Mouse (Mus musculus) limb, embryonic 12.5 days (tissue): Measurements from ENCODE around the gene Odc1. TPM values are rescaled to one million over a fixed set of nuclear protein-coding genes. Genes with fewer than 3 reads are reported as not detected.

Experiments used
- ATAC-seq: fragments of 200-750 bp; cut with Nextera tagmentation; 2 replicates; pipeline ENCODE4 v1.8.0; 2017; ENCODE audit warnings: low read depth, moderate TSS enrichment; ENCODE audit not compliant: insufficient number of reproducible peaks, insufficient read depth, low FRiP score, low TSS enrichment
- H3K27ac ChIP-seq: fragments of 300-500 bp; sonication (generic); 2 replicates; pipeline ENCODE4 v1.5.1; 2016; ENCODE audit warnings: mild to moderate bottlenecking, moderate library complexity
- H3K27me3 ChIP-seq: fragments of 300-500 bp; sonication (generic); 2 replicates; pipeline ENCODE4 v1.6.1; 2016; ENCODE audit warnings: mild to moderate bottlenecking, moderate library complexity
- H3K36me3 ChIP-seq: fragments of 300-500 bp; sonication (generic); 2 replicates; pipeline ENCODE4 v1.6.1; 2016; ENCODE audit warnings: mild to moderate bottlenecking, moderate library complexity
- H3K4me1 ChIP-seq: fragments of 300-500 bp; sonication (generic); replicated peaks from 2 replicates; pipeline ENCODE4 v1.6.1; 2016
- H3K4me2 ChIP-seq: fragments of 300-500 bp; sonication (generic); 2 replicates; pipeline ENCODE4 v1.6.1; 2016; ENCODE audit warnings: mild to moderate bottlenecking, moderate library complexity
- H3K4me3 ChIP-seq: fragments of 300-500 bp; sonication (generic); replicated peaks from 2 replicates; pipeline ENCODE4 v1.5.1; 2016; ENCODE audit warnings: mild to moderate bottlenecking
- H3K9ac ChIP-seq: fragments of 300-500 bp; sonication (generic); replicated peaks from 2 replicates; pipeline ENCODE4 v1.6.1; 2016; ENCODE audit warnings: mild to moderate bottlenecking, moderate library complexity
- H3K9me3 ChIP-seq: fragments of 300-500 bp; sonication (generic); 2 replicates; pipeline ENCODE4 v1.6.1; 2016; ENCODE audit warnings: mild to moderate bottlenecking, moderate library complexity
- WGBS: fragments of 180-500 bp; shearing (Covaris S2); methylation state at CpG from one replicate; pipeline ENCODE4 v1.1.7; 2016; 5-methylcytosine and 5-hydroxymethylcytosine counted together
- polyA plus RNA-seq: library from polyadenylated mRNA; unstranded; fragments of >200 nt; fragmentation: Nextera tagmentation; extraction: Ambion mirVana; gene quantifications from 2 replicates; pipeline ENCODE4 v1.2.1, GENCODE M21; 2016

The Odc1 gene
- polyA plus RNA-seq, 1 experiment from 2014 or later, result 254 TPM

- no peak for ATAC-seq
- Histone ChIP-seq H3K9me3 (no peaks in the 10 kb centered on the region), H3K4me2 (no peak overlapping the region), H3K27ac (no peak overlapping the region), H3K4me1 (no peaks in the 10 kb centered on the region; the same call in 1 of the 2 replicates), H3K4me3 (no peak overlapping the region), H3K27me3 (no peaks in the 10 kb centered on the region), H3K36me3 (no peaks in the 10 kb centered on the region), H3K9ac (no peak overlapping the region)
- WGBS, result 76% methylated on average over 1 of the region's 1 CpGs
Measured at GRCm38 (mm10) chr12:17566046-17566408, 21.4 kb downstream of the Odc1 start.

- no peak for ATAC-seq
- H3K9ac ChIP-seq, result no peak overlapping the region
- no peaks in the 10 kb centered on the region for H3K27me3 ChIP-seq
- H3K4me3 ChIP-seq, result no peak overlapping the region
- no peaks in the 10 kb centered on the region for H3K36me3 ChIP-seq
- no peaks in the 10 kb centered on the region; the same call in 1 of the 2 replicates for H3K4me1 ChIP-seq
- no peak overlapping the region for H3K27ac ChIP-seq
- no peak overlapping the region for H3K4me2 ChIP-seq
- no peaks in the 10 kb centered on the region for H3K9me3 ChIP-seq
- 87% methylated on average over 10 of the region's 10 CpGs for WGBS
Measured at GRCm38 (mm10) chr12:17568564-17568963, 24.0 kb downstream of the Odc1 start.

GRCm38 (mm10) chr12:17574591-17574990, 30.0 kb downstream of the Odc1 start:
- no peak overlapping the region for H3K27ac ChIP-seq
- WGBS, result 90% methylated on average over 4 of the region's 4 CpGs

GRCm38 (mm10) chr12:17575156-17575910, 30.7 kb downstream of the Odc1 start:
- Histone ChIP-seq H3K4me2 (no peak overlapping the region), H3K9ac (no peak overlapping the region), H3K36me3 (no peaks in the 10 kb centered on the region), H3K27ac (no peak overlapping the region), H3K4me3 (no peak overlapping the region), H3K4me1 (peaks cover 9% of the 10 kb centered on the region; the same call in 1 of the 2 replicates), H3K9me3 (no peaks in the 10 kb centered on the region), H3K27me3 (no peaks in the 10 kb centered on the region)
- WGBS, result 51% methylated on average over 5 of the region's 5 CpGs
- ATAC-seq, result no peak

More at GRCm38 (mm10) chr12:17574591-17574990, 30.0 kb downstream of the Odc1 start:
- no peaks in the 10 kb centered on the region for H3K36me3 ChIP-seq
- no peaks in the 10 kb centered on the region for H3K9me3 ChIP-seq
- peaks cover 9% of the 10 kb centered on the region; the same call in 1 of the 2 replicates for H3K4me1 ChIP-seq
- H3K4me3 ChIP-seq, result no peak overlapping the region
- H3K27me3 ChIP-seq, result no peaks in the 10 kb centered on the region
- no peak overlapping the region for H3K4me2 ChIP-seq
- no peak for ATAC-seq
- H3K9ac ChIP-seq, result no peak overlapping the region

- Histone ChIP-seq H3K4me1 (peaks cover 9% of the 10 kb centered on the region; the same call in 1 of the 2 replicates), H3K9me3 (no peaks in the 10 kb centered on the region), H3K9ac (no peak overlapping the region), H3K27ac (no peak overlapping the region), H3K4me3 (no peak overlapping the region), H3K36me3 (no peaks in the 10 kb centered on the region), H3K27me3 (no peaks in the 10 kb centered on the region), H3K4me2 (no peak overlapping the region)
- WGBS, result 15% methylated on average over 6 of the region's 6 CpGs
- no peak for ATAC-seq
Measured at GRCm38 (mm10) chr12:17576041-17576440, 31.4 kb downstream of the Odc1 start.

GRCm38 (mm10) chr12:17578601-17579000, 34.0 kb downstream of the Odc1 start:
- no peak for ATAC-seq

GRCm38 (mm10) chr12:17581001-17581400, 36.4 kb downstream of the Odc1 start:
- H3K36me3 ChIP-seq, result no peaks in the 10 kb centered on the region
- no peak overlapping the region for H3K4me3 ChIP-seq
- 64% methylated on average over 6 of the region's 6 CpGs for WGBS

More at GRCm38 (mm10) chr12:17578601-17579000, 34.0 kb downstream of the Odc1 start:
- Histone ChIP-seq H3K4me2 (no peak overlapping the region), H3K36me3 (no peaks in the 10 kb centered on the region), H3K4me1 (peaks cover 9% of the 10 kb centered on the region; the same call in 1 of the 2 replicates), H3K4me3 (no peak overlapping the region), H3K27ac (no peak overlapping the region), H3K9ac (no peak overlapping the region), H3K27me3 (no peaks in the 10 kb centered on the region), H3K9me3 (no peaks in the 10 kb centered on the region)
- 34% methylated on average over 4 of the region's 4 CpGs for WGBS

GRCm38 (mm10) chr12:17582406-17582805, 37.8 kb downstream of the Odc1 start:
- H3K9ac ChIP-seq, result no peak overlapping the region
- H3K36me3 ChIP-seq, result no peaks in the 10 kb centered on the region
- H3K4me2 ChIP-seq, result no peak overlapping the region
- H3K27ac ChIP-seq, result no peak overlapping the region
- WGBS, result 92% methylated on average over 4 of the region's 4 CpGs
- no peak overlapping the region for H3K4me3 ChIP-seq
- H3K9me3 ChIP-seq, result no peaks in the 10 kb centered on the region
- no peaks in the 10 kb centered on the region for H3K27me3 ChIP-seq
- H3K4me1 ChIP-seq, result peaks cover 7% of the 10 kb centered on the region; the same call in 1 of the 2 replicates
- ATAC-seq, result no peak

More at GRCm38 (mm10) chr12:17581001-17581400, 36.4 kb downstream of the Odc1 start:
- ATAC-seq, result no peak
- Histone ChIP-seq H3K4me2 (no peak overlapping the region), H3K4me1 (peaks cover 9% of the 10 kb centered on the region), H3K9me3 (no peaks in the 10 kb centered on the region), H3K27me3 (no peaks in the 10 kb centered on the region), H3K9ac (no peak overlapping the region), H3K27ac (no peak overlapping the region)

- Histone ChIP-seq H3K9me3 (no peaks in the 10 kb centered on the region), H3K4me3 (no peak overlapping the region), H3K27ac (no peak overlapping the region), H3K9ac (no peak overlapping the region), H3K27me3 (no peaks in the 10 kb centered on the region), H3K4me2 (no peak overlapping the region), H3K36me3 (no peaks in the 10 kb centered on the region), H3K4me1 (peaks cover 7% of the 10 kb centered on the region; the same call in 1 of the 2 replicates)
- WGBS, result 27% methylated on average over 3 of the region's 3 CpGs
- peak; percentile 69; the same call in 1 of the 2 replicates for ATAC-seq
Measured at GRCm38 (mm10) chr12:17583860-17584259, 39.3 kb downstream of the Odc1 start.

- ATAC-seq, result no peak
- no peak overlapping the region for H3K27ac ChIP-seq
- H3K4me2 ChIP-seq, result no peak overlapping the region
- H3K9me3 ChIP-seq, result no peaks in the 10 kb centered on the region
- WGBS, result 82% methylated on average over 3 of the region's 3 CpGs
- no peak overlapping the region for H3K4me3 ChIP-seq
- H3K36me3 ChIP-seq, result no peaks in the 10 kb centered on the region
- no peak overlapping the region for H3K9ac ChIP-seq
- H3K4me1 ChIP-seq, result peaks cover 7% of the 10 kb centered on the region; the same call in 1 of the 2 replicates
- no peaks in the 10 kb centered on the region for H3K27me3 ChIP-seq
Measured at GRCm38 (mm10) chr12:17586011-17586410, 41.4 kb downstream of the Odc1 start.

- no peak overlapping the region for H3K4me3 ChIP-seq
- WGBS, result 80% methylated on average over 3 of the region's 3 CpGs
- ATAC-seq, result no peak
- H3K36me3 ChIP-seq, result no peaks in the 10 kb centered on the region
- H3K9me3 ChIP-seq, result no peaks in the 10 kb centered on the region
- H3K27ac ChIP-seq, result no peak overlapping the region
- no peak overlapping the region for H3K4me2 ChIP-seq
- no peak overlapping the region for H3K9ac ChIP-seq
- no peaks in the 10 kb centered on the region for H3K27me3 ChIP-seq
- H3K4me1 ChIP-seq, result peaks cover 7% of the 10 kb centered on the region; the same call in 1 of the 2 replicates
Measured at GRCm38 (mm10) chr12:17588436-17588835, 43.8 kb downstream of the Odc1 start.
